Mouse (Mus musculus) lung, postnatal 36 days (tissue): ENCODE measurements around the gene Cnn1.
A peak's percentile ranks its signal among the peaks of the same experiment; 100 is the strongest.

Experiments used
- DNase-seq: peaks from one replicate; pipeline ENCODE4 v3.0.0; 2022; ENCODE audit warnings: mixed read lengths

Cnn1 gene

DNA sequence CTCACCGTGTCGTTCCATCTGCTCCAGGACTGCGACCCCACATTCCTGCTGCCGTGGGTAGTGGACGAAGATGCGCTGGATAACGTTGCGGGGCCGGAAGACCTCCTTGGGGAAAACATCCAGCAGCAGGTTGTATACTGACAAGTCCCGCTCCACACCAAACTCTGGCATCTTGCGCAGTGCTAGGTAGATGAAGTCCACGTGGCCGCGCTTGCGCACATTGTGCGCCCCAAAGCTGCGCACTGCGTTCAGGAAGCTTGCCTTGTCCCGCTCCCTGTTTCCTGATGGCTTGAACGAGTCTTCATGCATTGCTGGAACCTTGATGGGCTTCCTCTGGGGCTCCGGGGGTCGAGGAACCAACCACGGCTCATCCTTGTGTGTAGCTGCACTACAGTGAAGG, 22.8 kb upstream of the Cnn1 start:
- DNase-seq = no peak

DNA sequence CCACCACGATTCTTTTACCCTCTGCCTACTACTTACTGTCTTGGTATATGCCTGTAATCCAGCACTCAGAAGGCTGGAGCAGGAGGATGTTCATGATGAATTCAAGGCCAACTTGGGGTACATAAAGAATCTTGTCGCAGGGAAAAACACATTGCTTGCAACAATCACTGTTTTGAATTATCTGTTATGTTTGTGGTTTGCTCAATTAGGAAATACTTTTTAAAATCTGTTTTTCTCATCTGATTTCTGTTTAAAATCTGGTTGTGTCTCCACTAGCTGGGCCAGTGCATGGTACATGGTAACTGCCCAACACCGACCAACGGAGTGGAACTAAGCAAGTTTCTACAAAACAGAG, 14.4 kb upstream of the Cnn1 start:
- DNase-seq = no peak

GRCm38 (mm10) chr9:22085022-22085834, 13.8 kb upstream of the Cnn1 start, which contains the start of gene Ecsit:
Gene Ecsit (minus strand): TSS chr9:22085438.
- peak; percentile 98 for DNase-seq

DNA sequence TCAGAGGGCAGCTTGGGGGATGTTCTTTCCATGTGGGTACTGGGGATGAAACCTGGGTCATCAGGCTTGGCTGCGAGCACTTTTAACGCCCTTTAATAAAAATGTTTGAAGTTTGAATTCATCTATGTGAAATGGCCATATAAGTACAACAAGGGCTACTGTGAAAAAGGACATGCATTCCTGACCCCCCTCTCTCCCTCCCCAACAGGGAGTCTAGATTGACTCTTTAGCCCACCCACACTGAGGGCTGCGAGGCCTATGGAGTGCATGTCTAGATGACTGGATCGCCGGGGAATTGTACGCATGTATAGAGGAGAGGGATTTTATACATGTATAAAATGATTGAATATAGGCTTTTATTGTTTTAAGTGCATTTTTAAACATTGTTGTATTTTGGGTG, 13.0 kb upstream of the Cnn1 start:
- no peak for DNase-seq

GRCm38 (mm10) chr9:22087034-22087618, 11.9 kb upstream of the Cnn1 start:
- DNase-seq = no peak

DNA sequence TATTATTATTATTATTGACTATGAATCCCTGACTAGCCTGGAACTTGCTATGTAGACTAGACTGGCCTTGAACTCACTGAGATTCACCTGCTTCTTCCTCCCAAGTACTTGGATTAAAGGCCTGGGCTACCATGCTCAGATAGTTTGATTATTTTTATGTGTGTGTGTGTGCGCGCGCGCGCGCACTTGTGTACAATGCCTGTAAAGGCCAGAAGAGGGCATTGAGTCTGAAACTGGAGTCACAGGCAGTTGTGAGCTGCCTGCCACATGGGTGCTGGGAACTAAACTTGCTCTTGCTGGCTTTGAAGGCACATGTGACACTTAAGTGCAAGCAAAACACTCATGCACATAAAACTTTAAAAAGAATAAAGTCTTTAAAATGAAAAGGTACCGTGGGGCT, 9.7 kb upstream of the Cnn1 start:
- no peak for DNase-seq

DNA sequence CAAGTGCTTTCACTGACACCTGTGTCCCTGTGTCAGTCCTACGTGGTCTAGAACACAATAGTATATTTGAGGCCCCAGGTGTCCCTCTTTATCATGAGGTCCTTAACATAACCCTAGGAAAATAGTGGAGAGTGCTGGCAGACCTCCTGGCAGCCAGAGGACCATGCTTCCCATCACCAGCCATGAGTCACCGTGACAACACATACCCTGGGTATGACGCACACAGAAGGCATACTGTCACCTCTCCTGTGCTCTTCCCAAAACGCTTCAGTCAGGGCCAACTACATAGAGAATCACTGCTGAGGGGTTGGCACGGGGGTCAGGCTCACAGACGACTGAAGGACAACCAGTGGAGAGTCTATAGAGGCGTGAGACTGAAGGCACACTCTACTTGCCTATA, 9.0 kb upstream of the Cnn1 start:
- DNase-seq = no peak

DNA sequence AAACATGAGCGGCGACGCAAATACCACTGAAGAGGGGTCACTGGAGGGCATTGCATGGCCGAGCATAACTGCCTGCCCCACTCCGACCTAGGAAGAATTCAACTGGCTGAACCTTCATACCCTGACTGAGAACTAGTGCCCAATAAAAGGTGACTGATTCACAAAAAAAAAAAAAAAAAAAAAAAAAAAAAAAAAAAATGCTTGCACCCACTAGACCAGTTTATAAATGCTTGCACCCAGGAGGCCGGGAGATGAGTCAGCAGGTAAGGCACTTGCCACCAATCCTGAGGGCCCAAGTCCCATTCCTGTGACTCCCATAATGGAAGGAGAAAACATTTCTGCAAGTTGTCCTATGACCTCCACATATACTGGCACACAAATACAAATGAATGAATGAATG, 6.3 kb upstream of the Cnn1 start:
- DNase-seq = no peak

DNA sequence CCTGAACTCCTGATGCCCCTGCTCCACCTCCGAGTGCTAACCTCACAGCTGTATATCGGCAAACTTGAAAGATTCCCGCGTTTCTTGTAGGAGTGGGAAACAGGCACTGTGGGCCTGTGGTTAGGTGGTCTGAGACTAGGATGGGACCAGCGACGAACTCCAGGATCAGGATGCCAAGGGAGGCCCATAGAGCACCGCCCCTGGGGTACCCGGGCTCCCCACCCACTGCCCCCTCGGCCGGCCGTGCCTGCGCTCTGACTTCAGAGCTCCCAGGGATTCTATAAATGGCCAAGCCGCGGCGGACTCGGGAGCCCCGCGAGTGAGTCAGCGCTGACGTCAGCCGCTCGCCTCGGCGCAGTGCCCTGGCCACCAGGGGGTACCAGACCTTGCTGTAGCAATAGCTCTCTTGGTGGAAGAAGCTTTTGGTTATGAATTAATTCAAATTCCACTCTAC, 3.1 kb upstream of the Cnn1 start:
- peak; percentile 93 for DNase-seq

DNA sequence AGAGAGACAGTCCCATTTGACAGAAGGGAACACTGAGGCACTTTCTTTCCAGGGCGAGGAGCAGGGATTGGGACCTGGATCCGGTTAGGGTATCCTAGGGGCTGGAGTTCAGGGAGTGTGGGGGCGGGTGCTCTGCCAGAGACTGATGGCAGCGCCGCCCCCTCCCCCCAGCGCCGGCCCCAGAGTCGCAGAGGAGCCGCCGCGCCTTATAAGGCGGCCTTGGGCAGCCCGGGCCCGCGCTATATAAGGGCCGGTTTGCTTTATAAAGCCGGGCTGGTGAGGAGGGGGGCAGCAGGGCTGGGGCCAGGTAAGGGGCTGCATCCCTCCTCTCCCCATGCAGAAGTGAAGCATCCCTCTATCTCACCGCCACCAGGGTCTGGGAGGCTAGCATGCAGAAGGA, 906 bp downstream of the Cnn1 start:
- DNase-seq = no peak

GRCm38 (mm10) chr9:22108194-22108593, 9.2 kb downstream of the Cnn1 start:
- DNase-seq = no peak

GRCm38 (mm10) chr9:22115635-22116034, 16.6 kb downstream of the Cnn1 start:
- no peak for DNase-seq

DNA sequence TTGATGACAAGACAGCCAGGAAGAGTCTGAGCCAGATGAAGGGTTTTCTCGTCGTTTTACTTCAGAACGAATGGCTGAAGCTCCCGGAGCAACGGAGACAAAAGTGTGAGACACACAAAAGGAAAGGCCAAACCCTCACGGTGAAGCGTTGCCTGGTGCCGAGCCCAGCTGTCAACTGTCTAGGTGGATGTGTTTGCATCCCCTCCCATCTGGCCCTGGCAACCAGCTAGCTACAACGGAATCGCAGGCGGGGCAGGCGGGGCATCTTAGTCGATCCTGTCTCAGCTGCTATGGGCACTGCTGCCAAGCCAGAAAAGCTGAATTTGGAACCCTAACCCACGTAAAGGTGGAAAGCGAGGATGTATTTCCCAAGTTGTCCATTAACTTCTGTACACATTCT, 17.1 kb downstream of the Cnn1 start:
- no peak for DNase-seq

GRCm38 (mm10) chr9:22116740-22117426, 17.9 kb downstream of the Cnn1 start, which contains the start of gene Elof1:
Gene Elof1 (minus strand): TSS chr9:22117172.
- peak; percentile 97 for DNase-seq

DNA sequence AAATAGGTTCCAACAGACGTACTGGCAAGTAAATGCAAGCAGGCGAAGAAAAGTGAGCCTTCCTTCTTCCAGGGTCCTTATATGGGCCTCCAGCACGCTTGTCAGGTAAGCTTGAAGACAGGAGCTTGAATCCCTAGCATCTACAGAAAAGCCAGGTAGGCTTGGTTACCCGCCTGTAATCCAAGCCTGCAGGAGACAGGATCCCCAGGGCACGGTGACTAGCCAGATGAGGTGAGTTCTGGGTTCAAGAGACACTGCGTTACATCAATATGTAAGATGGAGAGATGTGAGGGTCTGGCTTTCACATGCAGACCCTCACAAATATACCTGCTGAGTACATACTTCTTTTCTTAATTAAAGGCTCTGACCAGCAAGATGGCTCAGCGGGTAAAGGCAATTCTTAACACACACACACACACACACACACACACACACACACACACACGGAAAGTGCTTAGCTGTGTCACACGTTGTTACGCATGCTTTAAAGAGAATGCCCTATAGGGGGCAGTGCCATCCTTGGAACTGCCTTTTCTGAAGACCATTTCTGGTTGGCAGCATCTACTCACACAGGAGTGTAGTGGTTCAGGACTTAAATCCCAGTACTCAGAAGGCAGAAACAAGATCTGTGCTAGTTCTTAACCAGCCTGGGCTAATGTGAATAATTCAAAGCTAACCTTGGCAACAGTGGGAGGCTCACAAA, 18.9 kb downstream of the Cnn1 start:
- peak; percentile 89 for DNase-seq

GRCm38 (mm10) chr9:22119543-22119942, 20.5 kb downstream of the Cnn1 start:
- DNase-seq = no peak

GRCm38 (mm10) chr9:22121545-22121944, 22.5 kb downstream of the Cnn1 start:
- DNase-seq = no peak

GRCm38 (mm10) chr9:22122005-22122404, 23.0 kb downstream of the Cnn1 start:
- DNase-seq = peak; percentile 51

GRCm38 (mm10) chr9:22123069-22123609, 24.1 kb downstream of the Cnn1 start:
- DNase-seq = peak; percentile 49

DNA sequence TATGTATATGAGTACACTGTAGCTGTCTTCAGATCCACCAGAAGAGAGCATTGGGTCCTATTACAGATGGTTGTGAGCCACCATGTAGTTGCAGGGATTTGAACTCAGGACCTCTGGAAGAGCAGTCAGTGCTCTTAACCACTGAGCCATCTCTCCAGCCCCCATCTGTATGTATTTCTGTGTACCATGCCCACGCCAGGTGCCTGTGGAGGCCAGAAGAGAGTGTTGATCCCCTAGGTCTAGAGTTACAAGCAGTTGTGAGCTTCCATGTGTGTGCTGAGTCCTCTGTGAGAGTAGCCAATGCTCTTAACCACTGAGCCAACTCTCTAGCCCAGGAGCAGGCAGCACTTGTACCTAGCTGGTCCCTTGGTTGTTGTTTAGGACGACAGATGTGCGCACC, 25.2 kb downstream of the Cnn1 start:
- DNase-seq = no peak

GRCm38 (mm10) chr9:22125246-22126027, 26.4 kb downstream of the Cnn1 start:
- peak; percentile 65 for DNase-seq
